Mouse (Mus musculus) cerebellum, adult 2 months (tissue): Measurements from ENCODE around the gene Plxna4. TPM values are rescaled to one million over a fixed set of nuclear protein-coding genes. Genes with fewer than 3 reads are reported as not detected.

Experiments used
- DNase-seq, 2 experiments: peaks; one replicate each; pipeline ENCODE4 v3.0.0; 2021
- H3K27ac ChIP-seq: fragments of 200-500 bp; 2 replicates; pipeline ENCODE4 v1.5.1; 2012; ENCODE audit warnings: low read length, control low read depth, inconsistent platforms; ENCODE audit not compliant: insufficient read depth
- H3K27me3 ChIP-seq: fragments of 200-500 bp; 2 replicates; pipeline ENCODE4 v1.6.1; 2012; ENCODE audit warnings: inconsistent platforms, mild to moderate bottlenecking, low read length, moderate library complexity; ENCODE audit not compliant: control insufficient read depth, insufficient read depth
- H3K4me1 ChIP-seq: fragments of 200-500 bp; 2 replicates; pipeline ENCODE4 v1.6.1; 2011; ENCODE audit warnings: low read length; ENCODE audit not compliant: control insufficient read depth, insufficient read depth
- H3K4me3 ChIP-seq: fragments of 200-500 bp; replicated peaks from 2 replicates; pipeline ENCODE3; 2011; ENCODE audit warnings: mild to moderate bottlenecking, low read depth, low read length, control low read depth; ENCODE audit not compliant: insufficient read depth
- CTCF ChIP-seq: fragments of 200-500 bp; IDR thresholded peaks from 2 replicates; pipeline ENCODE4 v1.5.1; 2011; ENCODE audit warnings: low read depth, mild to moderate bottlenecking, control low read depth, low read length, moderate library complexity, borderline replicate concordance; ENCODE audit not compliant: insufficient read depth
- POLR2A ChIP-seq: fragments of 200-500 bp; IDR thresholded peaks from 2 replicates; pipeline ENCODE4 v1.6.1; 2011; ENCODE audit warnings: low read length, control low read depth, borderline replicate concordance; ENCODE audit not compliant: insufficient read depth
- WGBS: fragments of 180-500 bp; shearing (Covaris S2); methylation state at CpG from one replicate; pipeline ENCODE4 v1.1.7; 2018; 5-methylcytosine and 5-hydroxymethylcytosine counted together
- polyA plus RNA-seq: library from polyadenylated mRNA; depleted of rRNA; stranded (reverse); fragments of >200 nt; gene quantifications from 2 replicates; pipeline ENCODE4 v1.2.3, GENCODE M21; 2012

Gene Plxna4
- polyA plus RNA-seq, 1 experiment: 15.6 TPM

- TF ChIP-seq CTCF (no peak), POLR2A (no peak)
- H3K4me3 ChIP-seq: no peak overlapping the region
- WGBS: 90% methylated on average over 3 of the region's 3 CpGs
- no peaks in the 10 kb centered on the region for H3K4me1 ChIP-seq
- H3K27me3 ChIP-seq: no peaks in the 10 kb centered on the region; the same call in 1 of the 2 replicates
- H3K27ac ChIP-seq: no peak overlapping the region
- no peak for DNase-seq
Observed at GRCm38 (mm10) chr6:32533962-32534740, 53.8 kb downstream of the Plxna4 start.

DNA sequence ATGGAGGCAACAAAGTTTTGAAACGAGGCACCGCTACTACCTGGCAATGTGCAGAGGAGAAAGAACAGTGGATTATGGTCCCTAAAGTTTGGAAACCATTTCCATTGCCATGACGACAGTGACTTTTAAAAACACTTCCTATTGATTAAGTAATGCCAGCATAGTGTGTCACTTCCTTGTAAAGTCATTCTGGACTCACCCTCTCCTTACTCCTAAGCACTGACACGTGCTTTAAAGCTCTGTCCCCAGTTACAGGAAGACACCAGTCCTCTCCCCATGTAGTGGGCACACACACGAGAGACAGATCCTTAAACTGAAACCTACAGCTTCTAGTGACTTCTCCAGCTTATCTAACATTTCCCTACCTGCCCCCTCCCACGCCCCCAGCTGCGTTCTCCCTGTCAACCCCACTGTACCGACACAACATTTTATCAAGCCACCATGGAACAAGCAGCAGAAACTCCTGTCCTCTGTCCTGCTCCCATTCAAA is 59.9 kb downstream of the Plxna4 start:
- H3K27ac ChIP-seq: no peak overlapping the region
- 83% methylated on average over 8 of the region's 8 CpGs for WGBS
- no peaks in the 10 kb centered on the region; the same call in 1 of the 2 replicates for H3K27me3 ChIP-seq
- no peak overlapping the region for H3K4me3 ChIP-seq
- DNase-seq: no peak
- no peaks in the 10 kb centered on the region for H3K4me1 ChIP-seq
- TF ChIP-seq CTCF (no peak), POLR2A (no peak)

- Histone ChIP-seq H3K27ac (no peak overlapping the region), H3K4me3 (no peak overlapping the region), H3K4me1 (no peaks in the 10 kb centered on the region), H3K27me3 (no peaks in the 10 kb centered on the region)
- TF ChIP-seq CTCF (no peak), POLR2A (no peak)
- no peak for DNase-seq
- WGBS: 90% methylated on average over 7 of the region's 7 CpGs
Observed at GRCm38 (mm10) chr6:32527518-32527917, 60.5 kb downstream of the Plxna4 start.

DNA sequence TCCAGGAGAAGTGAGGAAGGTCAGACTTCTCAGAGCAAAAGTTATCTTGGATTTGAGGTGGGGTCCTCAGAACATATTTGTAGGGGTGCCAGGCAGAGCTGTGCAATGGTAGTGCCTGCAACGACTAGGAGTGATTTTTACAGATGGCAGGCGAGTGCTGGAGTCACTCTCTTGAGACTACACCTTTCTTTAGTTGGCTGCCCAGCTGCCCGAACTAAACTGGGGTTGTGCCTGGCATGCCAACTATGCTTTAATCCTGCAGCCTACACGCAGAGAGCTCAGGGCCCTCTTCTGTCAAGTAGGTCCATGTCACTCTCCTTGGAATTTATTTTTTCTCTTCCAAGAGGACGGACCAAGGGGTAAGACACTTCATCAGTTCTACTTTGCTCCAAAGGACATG is 61.2 kb downstream of the Plxna4 start:
- DNase-seq: no peak
- no peak overlapping the region for H3K27ac ChIP-seq
- no peaks in the 10 kb centered on the region for H3K27me3 ChIP-seq
- no peak overlapping the region for H3K4me3 ChIP-seq
- WGBS: 57% methylated on average over 5 of the region's 5 CpGs
- no peaks in the 10 kb centered on the region for H3K4me1 ChIP-seq
- no peak for TF ChIP-seq CTCF
- no peak for TF ChIP-seq POLR2A

DNA sequence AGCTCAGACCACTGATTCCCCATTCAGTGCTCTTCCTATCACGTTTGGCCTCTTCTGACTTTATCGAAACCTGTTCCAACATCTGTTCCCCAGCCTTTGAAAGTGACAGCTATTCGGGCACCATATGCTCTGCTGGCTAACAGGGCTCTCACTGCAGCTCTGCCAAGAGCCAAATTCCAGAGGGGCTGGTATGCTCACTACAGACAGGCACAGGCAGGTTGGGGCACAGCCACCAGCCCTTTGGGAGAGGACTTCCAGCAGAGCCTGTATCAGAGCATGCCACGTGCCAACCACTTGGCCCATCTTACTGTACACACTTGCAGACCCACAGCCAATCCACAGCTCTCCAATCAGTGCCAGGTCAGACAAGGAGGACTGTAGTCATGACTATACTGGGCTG is 67.9 kb downstream of the Plxna4 start:
- no peaks in the 10 kb centered on the region for H3K27me3 ChIP-seq
- 14% methylated on average over 4 of the region's 4 CpGs for WGBS
- DNase-seq: peak; percentile 42 to 65
- H3K4me1 ChIP-seq: peaks cover 5% of the 10 kb centered on the region
- TF ChIP-seq POLR2A: no peak
- no peak for TF ChIP-seq CTCF
- H3K27ac ChIP-seq: no peak overlapping the region
- H3K4me3 ChIP-seq: no peak overlapping the region

DNA sequence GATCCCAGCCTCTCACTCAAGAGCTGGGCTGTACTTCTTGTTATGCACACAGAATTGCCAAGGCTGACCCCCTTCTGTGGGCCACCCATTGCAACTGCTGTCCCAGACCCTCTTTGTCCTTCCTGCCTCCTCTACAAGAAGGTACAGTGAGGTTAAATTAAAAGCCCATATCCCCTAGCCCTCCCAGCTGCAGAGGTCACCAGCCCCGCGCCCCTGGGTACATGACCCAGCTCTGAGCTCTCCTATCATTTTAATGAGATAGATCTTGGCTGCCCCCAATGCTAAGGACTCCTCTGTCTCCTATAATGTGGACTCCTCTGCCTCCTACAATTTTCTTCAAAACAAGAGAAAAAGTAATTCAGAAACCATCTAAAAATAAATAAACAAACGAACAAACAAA is 69.4 kb downstream of the Plxna4 start:
- Histone ChIP-seq H3K4me1 (peaks cover 5% of the 10 kb centered on the region), H3K27ac (no peak overlapping the region), H3K27me3 (no peaks in the 10 kb centered on the region), H3K4me3 (no peak overlapping the region)
- no peak for TF ChIP-seq POLR2A
- no peak for TF ChIP-seq CTCF
- 98% methylated on average over 3 of the region's 3 CpGs for WGBS
- DNase-seq: no peak

GRCm38 (mm10) chr6:32514096-32514495 is 73.9 kb downstream of the Plxna4 start:
- Histone ChIP-seq H3K4me1 (peaks cover 13% of the 10 kb centered on the region), H3K4me3 (no peak overlapping the region), H3K27ac (no peak overlapping the region), H3K27me3 (no peaks in the 10 kb centered on the region)
- no peak for TF ChIP-seq CTCF
- DNase-seq: no peak
- 75% methylated on average over 6 of the region's 6 CpGs for WGBS

- TF ChIP-seq CTCF: no peak
- TF ChIP-seq POLR2A: no peak
- no peak overlapping the region for H3K27ac ChIP-seq
- no peaks in the 10 kb centered on the region for H3K27me3 ChIP-seq
- DNase-seq: no peak
- no peak overlapping the region for H3K4me3 ChIP-seq
- H3K4me1 ChIP-seq: peaks cover 13% of the 10 kb centered on the region
- 90% methylated on average over 1 of the region's 1 CpGs for WGBS
Observed at GRCm38 (mm10) chr6:32512010-32512409, 76.0 kb downstream of the Plxna4 start.
